Mouse (Mus musculus): ENCODE measurements around the gene Arhgap20. TPM values are rescaled to one million over a fixed set of nuclear protein-coding genes. Genes with fewer than 3 reads are reported as not detected.

Gene Arhgap20
- polyA plus RNA-seq (2015; fragmentation: Nextera tagmentation; extraction: Ambion mirVana), result 1.1 and 2.4 TPM in 2 replicates

- H3K9me3 ChIP-seq (replicated peaks; ENCODE audit: control insufficient read depth, low read length), result no peaks in the 10 kb centered on the region
- H3K27ac ChIP-seq (ENCODE audit: low read length), result no peak within 1 kb of the TSS
- ATAC-seq (replicated peaks; ENCODE audit: extremely low read depth, insufficient read depth, low FRiP score), result peak; percentile 95
- H3K4me3 ChIP-seq (ENCODE audit: low read length), result peak within 1 kb of the TSS; percentile 81
- under 1% methylated on average over 65 of the region's 77 CpGs for WGBS
- H3K4me2 ChIP-seq (ENCODE audit: low read depth, low read length), result peak within 1 kb of the TSS; percentile 86
- peaks cover 10% of the 10 kb centered on the region for H3K4me1 ChIP-seq (ENCODE audit: control insufficient read depth, insufficient read depth, low read length)
- no peaks in the 10 kb centered on the region for H3K36me3 ChIP-seq (ENCODE audit: control insufficient read depth, insufficient read depth)
- H3K27me3 ChIP-seq (ENCODE audit: control insufficient read depth, insufficient read depth, low read length), result peaks cover 36% of the 10 kb centered on the region
- H3K9ac ChIP-seq (ENCODE audit: low read length), result peak within 1 kb of the TSS; percentile 70
Measured at GRCm38 (mm10) chr9:51764921-51765416, at the start of gene Arhgap20. Gene Arhgap20 (plus strand): TSS chr9:51765337.

GRCm38 (mm10) chr9:51718793-51719192, 46.3 kb upstream of the Arhgap20 start:
- Histone ChIP-seq H3K4me3 (ENCODE audit: low read length) (no peak overlapping the region), H3K27me3 (ENCODE audit: control insufficient read depth, insufficient read depth, low read length) (no peaks in the 10 kb centered on the region), H3K4me2 (ENCODE audit: low read depth, low read length) (no peak overlapping the region), H3K4me1 (ENCODE audit: control insufficient read depth, insufficient read depth, low read length) (no peaks in the 10 kb centered on the region), H3K9me3 (replicated peaks; ENCODE audit: control insufficient read depth, low read length) (no peaks in the 10 kb centered on the region), H3K27ac (ENCODE audit: low read length) (no peak overlapping the region), H3K9ac (ENCODE audit: low read length) (no peak overlapping the region), H3K36me3 (ENCODE audit: control insufficient read depth, insufficient read depth) (no peaks in the 10 kb centered on the region)
- WGBS, result 77% methylated on average over 3 of the region's 3 CpGs
- no peak for ATAC-seq (replicated peaks; ENCODE audit: extremely low read depth, insufficient read depth, low FRiP score)

- Histone ChIP-seq H3K9ac (ENCODE audit: low read length) (no peak overlapping the region), H3K9me3 (replicated peaks; ENCODE audit: control insufficient read depth, low read length) (no peaks in the 10 kb centered on the region), H3K36me3 (ENCODE audit: control insufficient read depth, insufficient read depth) (no peaks in the 10 kb centered on the region), H3K4me2 (ENCODE audit: low read depth, low read length) (no peak overlapping the region), H3K27me3 (ENCODE audit: control insufficient read depth, insufficient read depth, low read length) (no peaks in the 10 kb centered on the region), H3K4me1 (ENCODE audit: control insufficient read depth, insufficient read depth, low read length) (no peaks in the 10 kb centered on the region), H3K4me3 (ENCODE audit: low read length) (no peak overlapping the region), H3K27ac (ENCODE audit: low read length) (no peak overlapping the region)
- no peak for ATAC-seq (replicated peaks; ENCODE audit: extremely low read depth, insufficient read depth, low FRiP score)
- WGBS, result 40% methylated on average over 6 of the region's 6 CpGs
Measured at GRCm38 (mm10) chr9:51727960-51728359, 37.2 kb upstream of the Arhgap20 start.

GRCm38 (mm10) chr9:51735180-51736034, 29.7 kb upstream of the Arhgap20 start:
- H3K36me3 ChIP-seq (ENCODE audit: control insufficient read depth, insufficient read depth), result no peaks in the 10 kb centered on the region
- no peak overlapping the region for H3K27ac ChIP-seq (ENCODE audit: low read length)
- H3K27me3 ChIP-seq (ENCODE audit: control insufficient read depth, insufficient read depth, low read length), result no peaks in the 10 kb centered on the region
- H3K9me3 ChIP-seq (replicated peaks; ENCODE audit: control insufficient read depth, low read length), result no peaks in the 10 kb centered on the region
- no peak overlapping the region for H3K9ac ChIP-seq (ENCODE audit: low read length)
- no peak for ATAC-seq (replicated peaks; ENCODE audit: extremely low read depth, insufficient read depth, low FRiP score)
- no peak overlapping the region for H3K4me2 ChIP-seq (ENCODE audit: low read depth, low read length)
- H3K4me3 ChIP-seq (ENCODE audit: low read length), result no peak overlapping the region
- no peaks in the 10 kb centered on the region for H3K4me1 ChIP-seq (ENCODE audit: control insufficient read depth, insufficient read depth, low read length)
- WGBS, result 62% methylated on average over 9 of the region's 9 CpGs

- H3K9ac ChIP-seq (ENCODE audit: low read length), result no peak overlapping the region
- WGBS, result 78% methylated on average over 5 of the region's 5 CpGs
- no peak overlapping the region for H3K4me2 ChIP-seq (ENCODE audit: low read depth, low read length)
- no peak for ATAC-seq (replicated peaks; ENCODE audit: extremely low read depth, insufficient read depth, low FRiP score)
- no peak overlapping the region for H3K27ac ChIP-seq (ENCODE audit: low read length)
- H3K4me1 ChIP-seq (ENCODE audit: control insufficient read depth, insufficient read depth, low read length), result no peaks in the 10 kb centered on the region
- no peaks in the 10 kb centered on the region for H3K36me3 ChIP-seq (ENCODE audit: control insufficient read depth, insufficient read depth)
- no peaks in the 10 kb centered on the region for H3K27me3 ChIP-seq (ENCODE audit: control insufficient read depth, insufficient read depth, low read length)
- H3K4me3 ChIP-seq (ENCODE audit: low read length), result no peak overlapping the region
- H3K9me3 ChIP-seq (replicated peaks; ENCODE audit: control insufficient read depth, low read length), result no peaks in the 10 kb centered on the region
Measured at GRCm38 (mm10) chr9:51736750-51737368, 28.3 kb upstream of the Arhgap20 start.

- no peaks in the 10 kb centered on the region for H3K27me3 ChIP-seq (ENCODE audit: control insufficient read depth, insufficient read depth, low read length)
- H3K36me3 ChIP-seq (ENCODE audit: control insufficient read depth, insufficient read depth), result no peaks in the 10 kb centered on the region
- 81% methylated on average over 9 of the region's 9 CpGs for WGBS
- no peaks in the 10 kb centered on the region for H3K9me3 ChIP-seq (replicated peaks; ENCODE audit: control insufficient read depth, low read length)
- no peaks in the 10 kb centered on the region for H3K4me1 ChIP-seq (ENCODE audit: control insufficient read depth, insufficient read depth, low read length)
- H3K27ac ChIP-seq (ENCODE audit: low read length), result no peak overlapping the region
- no peak overlapping the region for H3K9ac ChIP-seq (ENCODE audit: low read length)
- no peak overlapping the region for H3K4me2 ChIP-seq (ENCODE audit: low read depth, low read length)
- no peak overlapping the region for H3K4me3 ChIP-seq (ENCODE audit: low read length)
- no peak for ATAC-seq (replicated peaks; ENCODE audit: extremely low read depth, insufficient read depth, low FRiP score)
Measured at GRCm38 (mm10) chr9:51738349-51738748, 26.8 kb upstream of the Arhgap20 start.

- Histone ChIP-seq H3K9ac (ENCODE audit: low read length) (no peak overlapping the region), H3K4me1 (ENCODE audit: control insufficient read depth, insufficient read depth, low read length) (no peaks in the 10 kb centered on the region), H3K4me3 (ENCODE audit: low read length) (no peak overlapping the region), H3K27ac (ENCODE audit: low read length) (no peak overlapping the region), H3K27me3 (ENCODE audit: control insufficient read depth, insufficient read depth, low read length) (no peaks in the 10 kb centered on the region), H3K4me2 (ENCODE audit: low read depth, low read length) (no peak overlapping the region), H3K36me3 (ENCODE audit: control insufficient read depth, insufficient read depth) (no peaks in the 10 kb centered on the region), H3K9me3 (replicated peaks; ENCODE audit: control insufficient read depth, low read length) (no peaks in the 10 kb centered on the region)
- ATAC-seq (replicated peaks; ENCODE audit: extremely low read depth, insufficient read depth, low FRiP score), result no peak
- 74% methylated on average over 4 of the region's 4 CpGs for WGBS
Measured at GRCm38 (mm10) chr9:51739826-51740225, 25.3 kb upstream of the Arhgap20 start.

GRCm38 (mm10) chr9:51750144-51750543, 15.0 kb upstream of the Arhgap20 start:
- no peak overlapping the region for H3K27ac ChIP-seq (ENCODE audit: low read length)
- H3K4me1 ChIP-seq (ENCODE audit: control insufficient read depth, insufficient read depth, low read length), result no peaks in the 10 kb centered on the region
- no peaks in the 10 kb centered on the region for H3K36me3 ChIP-seq (ENCODE audit: control insufficient read depth, insufficient read depth)
- WGBS, result 53% methylated on average over 4 of the region's 4 CpGs
- H3K27me3 ChIP-seq (ENCODE audit: control insufficient read depth, insufficient read depth, low read length), result no peaks in the 10 kb centered on the region
- no peaks in the 10 kb centered on the region for H3K9me3 ChIP-seq (replicated peaks; ENCODE audit: control insufficient read depth, low read length)
- no peak overlapping the region for H3K4me3 ChIP-seq (ENCODE audit: low read length)
- no peak overlapping the region for H3K9ac ChIP-seq (ENCODE audit: low read length)
- ATAC-seq (replicated peaks; ENCODE audit: extremely low read depth, insufficient read depth, low FRiP score), result no peak
- H3K4me2 ChIP-seq (ENCODE audit: low read depth, low read length), result no peak overlapping the region

GRCm38 (mm10) chr9:51761003-51761402, 4.1 kb upstream of the Arhgap20 start:
- no peak overlapping the region for H3K27ac ChIP-seq (ENCODE audit: low read length)
- H3K4me1 ChIP-seq (ENCODE audit: control insufficient read depth, insufficient read depth, low read length), result peaks cover 8% of the 10 kb centered on the region
- no peak overlapping the region for H3K4me2 ChIP-seq (ENCODE audit: low read depth, low read length)
- ATAC-seq (replicated peaks; ENCODE audit: extremely low read depth, insufficient read depth, low FRiP score), result no peak
- no peak overlapping the region for H3K9ac ChIP-seq (ENCODE audit: low read length)
- peaks cover 26% of the 10 kb centered on the region for H3K27me3 ChIP-seq (ENCODE audit: control insufficient read depth, insufficient read depth, low read length)
- no peaks in the 10 kb centered on the region for H3K9me3 ChIP-seq (replicated peaks; ENCODE audit: control insufficient read depth, low read length)
- 70% methylated on average over 2 of the region's 2 CpGs for WGBS
- H3K4me3 ChIP-seq (ENCODE audit: low read length), result no peak overlapping the region
- H3K36me3 ChIP-seq (ENCODE audit: control insufficient read depth, insufficient read depth), result no peaks in the 10 kb centered on the region

All from heart, embryonic 16.5 days (tissue).